Mouse (Mus musculus) lung, adult 18-20 months (tissue): Measurements from ENCODE around the gene Uckl1.

Source experiments
- DNase-seq, 2 experiments: peaks; one replicate each; pipeline ENCODE4 v3.0.0; 2022; ENCODE audit warnings: mixed read lengths in 2 of 2

Uckl1 gene

DNA sequence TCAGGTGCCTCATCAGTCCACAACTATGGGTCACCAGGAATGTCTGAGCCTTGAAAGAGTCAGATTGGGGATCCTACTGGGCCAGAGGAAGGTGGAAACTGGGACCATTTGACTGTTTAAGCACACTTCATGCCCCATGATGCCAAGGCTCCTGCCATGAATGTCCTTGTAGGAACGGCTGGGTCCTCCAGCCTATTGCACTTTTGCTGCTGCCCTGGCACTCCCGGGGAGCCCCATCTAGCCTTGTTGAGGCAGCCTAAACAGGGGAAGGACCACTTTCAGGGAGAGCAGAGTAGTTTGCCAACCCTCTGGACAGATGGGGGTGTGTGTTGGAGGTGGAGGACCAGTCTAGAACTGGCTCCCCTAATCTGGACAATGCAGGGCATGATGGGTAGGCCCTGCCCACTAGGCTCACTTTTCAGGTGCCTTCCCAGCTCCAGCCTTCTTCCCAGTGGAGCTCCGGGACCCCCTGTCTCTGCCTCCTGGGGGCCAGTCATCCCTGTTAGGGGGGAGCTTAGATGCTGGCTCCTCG, at the start of gene Uckl1:
TSS of gene Uckl1 (minus strand) at position 482 of the 532 bp plus-strand sequence.
- DNase-seq = no peak

DNA sequence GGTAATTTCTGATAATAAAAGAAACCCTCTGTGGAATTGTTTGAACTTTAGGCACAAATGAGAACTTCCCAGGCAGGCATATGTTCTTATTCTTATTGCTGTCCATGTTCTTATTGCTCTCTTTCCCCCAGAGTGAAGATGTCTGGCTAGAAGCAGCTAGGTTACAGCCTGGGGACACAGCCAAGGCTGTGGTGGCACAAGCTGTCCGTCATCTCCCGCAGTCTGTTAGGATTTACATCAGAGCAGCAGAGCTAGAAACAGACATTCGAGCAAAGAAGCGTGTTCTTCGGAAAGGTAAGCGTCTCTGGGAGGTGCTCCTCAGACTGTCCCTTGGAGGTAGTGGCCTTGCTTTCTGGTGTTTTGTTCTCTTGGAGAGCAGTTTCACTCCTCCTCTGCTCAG, 47.9 kb upstream of the Uckl1 start:
- DNase-seq = no peak

- no peak for DNase-seq
Observed at GRCm38 (mm10) chr2:181628471-181628870, 43.8 kb upstream of the Uckl1 start.

- no peak for DNase-seq
Observed at GRCm38 (mm10) chr2:181623401-181623800, 38.7 kb upstream of the Uckl1 start.

DNA sequence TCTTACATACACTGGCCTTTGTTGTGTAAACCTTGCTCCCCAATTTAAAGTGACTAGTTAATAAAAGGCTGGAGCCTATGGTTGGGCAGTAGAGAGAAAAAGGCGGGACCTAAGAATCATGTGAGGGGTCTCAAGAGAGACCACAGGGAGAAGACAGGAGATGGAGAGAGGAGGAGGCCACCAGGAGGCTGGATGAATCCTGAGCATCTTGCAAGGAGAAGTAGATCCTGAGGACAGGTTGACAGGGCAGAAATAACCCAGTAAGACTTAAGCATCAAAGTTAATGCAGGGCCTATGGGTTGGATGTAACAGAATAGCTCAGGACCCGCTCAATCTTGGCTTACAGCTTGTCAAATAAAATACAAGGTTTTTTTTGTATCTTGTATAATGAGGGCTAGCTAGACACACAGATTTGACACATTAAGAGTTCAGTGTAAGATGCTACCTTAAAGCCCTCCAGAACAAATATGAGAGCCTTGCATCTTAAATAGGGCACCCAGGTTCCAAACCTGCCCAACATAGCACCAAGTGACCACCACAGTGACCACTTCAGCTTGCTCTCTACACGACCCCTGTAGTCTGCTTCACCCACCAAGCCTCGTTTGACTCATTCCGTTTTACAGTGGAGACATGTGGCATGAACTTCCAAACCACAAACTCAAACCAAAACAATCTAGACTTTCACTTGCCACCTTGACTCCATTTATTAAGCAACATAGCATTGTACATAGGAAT, 34.2 kb upstream of the Uckl1 start:
- DNase-seq = no peak

DNA sequence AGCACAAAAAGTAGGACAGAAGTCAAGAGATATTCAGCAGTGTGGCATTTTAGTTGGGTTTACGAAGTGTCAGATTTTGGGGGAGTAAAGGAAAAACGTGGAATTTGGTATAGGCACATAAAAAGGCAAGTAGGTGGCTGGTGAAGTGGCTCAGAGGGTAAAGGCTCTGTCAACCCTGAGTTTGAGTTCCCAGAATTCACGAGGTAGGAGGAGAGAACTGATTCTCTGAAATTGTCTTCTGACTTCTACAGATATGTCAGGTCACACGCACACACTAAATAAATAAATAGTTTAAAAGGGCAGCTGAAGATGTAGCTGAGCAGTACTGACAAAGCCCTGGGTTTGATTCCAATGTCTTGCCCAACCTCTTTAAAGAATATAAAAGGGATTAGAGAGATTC, 17.7 kb upstream of the Uckl1 start:
- DNase-seq = no peak

GRCm38 (mm10) chr2:181601751-181602145, 17.1 kb upstream of the Uckl1 start:
- DNase-seq = no peak

- peak; percentile 96 to 97 for DNase-seq
Observed at GRCm38 (mm10) chr2:181600828-181601750, 16.4 kb upstream of the Uckl1 start.

- no peak for DNase-seq
Observed at GRCm38 (mm10) chr2:181600226-181600758, 15.6 kb upstream of the Uckl1 start.

GRCm38 (mm10) chr2:181598454-181599351, 14.0 kb upstream of the Uckl1 start, which contains the start of gene Samd10:
Gene Samd10 (minus strand): TSS chr2:181599212.
- peak; percentile 79 to 81 for DNase-seq

DNA sequence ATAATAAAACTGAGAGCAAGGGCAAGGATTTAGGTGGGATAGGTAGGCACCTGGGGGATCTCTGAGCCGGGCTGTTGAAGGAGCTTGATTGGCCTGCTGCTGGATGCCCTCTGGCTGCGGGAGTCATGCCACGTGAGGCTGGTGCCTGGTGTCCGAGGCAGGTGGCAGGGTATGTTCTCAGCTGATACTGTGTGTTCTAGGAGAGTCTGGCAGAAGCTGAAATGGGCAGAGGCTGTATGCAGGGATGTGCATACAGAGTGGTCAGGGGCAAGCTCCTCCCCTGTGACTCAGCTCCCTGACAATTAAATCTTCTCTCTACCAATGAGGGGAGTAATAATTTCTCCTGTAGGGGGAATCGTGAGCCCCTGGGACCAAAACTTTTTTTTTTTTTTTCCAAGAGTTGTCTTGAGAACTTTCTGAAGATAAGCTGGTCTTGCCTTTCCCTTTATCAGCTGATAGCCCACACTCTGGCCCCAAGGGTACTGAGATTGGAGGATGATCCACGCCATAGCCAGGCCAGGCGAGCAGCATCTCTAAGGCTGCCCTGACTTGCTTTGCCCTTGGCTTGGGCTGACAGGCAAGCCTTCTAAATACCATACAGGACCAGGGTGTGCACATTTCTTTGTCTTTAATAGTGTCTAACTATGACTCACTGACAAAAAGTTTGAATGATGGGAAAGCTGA, 12.8 kb upstream of the Uckl1 start:
- DNase-seq = no peak

GRCm38 (mm10) chr2:181596221-181596960, 11.7 kb upstream of the Uckl1 start:
- DNase-seq = no peak

- peak in 1 of 2 experiments; percentile 47 for DNase-seq
Observed at GRCm38 (mm10) chr2:181594946-181595696, 10.4 kb upstream of the Uckl1 start.

GRCm38 (mm10) chr2:181593937-181594336, 9.2 kb upstream of the Uckl1 start:
- DNase-seq = no peak

DNA sequence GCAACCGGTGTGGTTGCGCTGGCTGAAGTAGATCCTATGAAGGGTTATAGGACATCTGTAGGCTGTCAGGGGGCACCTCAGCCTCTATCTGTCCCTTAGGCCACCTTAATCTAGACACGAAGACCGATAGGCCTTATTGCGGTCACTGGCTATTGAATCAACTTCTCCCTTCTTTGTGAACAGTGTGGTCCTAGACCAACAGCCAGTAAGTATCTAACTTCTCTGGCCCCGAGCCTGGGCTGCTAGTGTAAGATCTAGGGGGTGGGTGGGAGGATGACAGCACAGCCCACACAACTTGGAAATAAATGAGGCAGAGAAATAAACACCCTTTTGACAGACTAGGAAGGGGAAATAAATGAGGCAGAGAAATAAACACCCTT, 8.3 kb upstream of the Uckl1 start:
- DNase-seq = peak in 1 of 2 experiments; percentile 40

GRCm38 (mm10) chr2:181592231-181593041, 7.7 kb upstream of the Uckl1 start, which contains the start of gene Zfp512b:
Gene Zfp512b (minus strand): TSS chr2:181592803.
- DNase-seq = peak; percentile 62 to 77

- no peak for DNase-seq
Observed at GRCm38 (mm10) chr2:181591528-181592085, 6.9 kb upstream of the Uckl1 start, which contains the start of gene Prpf6. Gene Prpf6 (plus strand): TSS chr2:181591868.

DNA sequence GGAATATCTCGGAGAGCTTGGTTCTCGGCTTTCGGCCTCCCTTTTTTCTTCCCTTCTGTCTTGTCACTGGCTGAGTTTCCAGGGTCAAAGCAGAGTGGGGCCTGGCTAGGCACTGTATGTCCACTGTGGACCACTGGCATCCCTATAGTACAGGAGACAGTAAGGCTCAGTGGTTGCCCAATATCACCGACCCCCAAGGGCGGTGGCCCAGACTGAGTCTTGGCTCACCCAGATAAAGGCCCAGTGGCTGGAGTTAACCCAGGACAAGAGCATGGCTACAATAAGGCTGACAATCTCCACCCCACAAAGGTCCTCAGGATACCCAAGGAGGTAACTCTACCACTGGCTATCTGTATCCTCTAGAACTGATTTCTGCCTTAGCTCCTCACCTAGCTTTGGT, 5.8 kb upstream of the Uckl1 start:
- DNase-seq = no peak

- no peak for DNase-seq
Observed at GRCm38 (mm10) chr2:181589732-181590105, 5.0 kb upstream of the Uckl1 start.
